Comparison of ENCODE assay signal across 30 mouse cellular contexts in genomic region chr9:103911347-103911746, GRCm38 (mm10).
A peak's percentile ranks its signal among the peaks of the same experiment; 100 is the strongest.
DNase-seq lines count a peak whose midpoint lies in the region; ATAC-seq and TF ChIP-seq lines count a peak whose summit lies in the region.
"Had no signal": no experiment of that assay in that cellular context is flagged by ENCODE, and none has a peak within 500 bp of the region (broad histone marks: within the 10 kb centered on the region; RNA-seq: fewer than 3 reads in every experiment).

No protein-coding gene starts in this region.

- TF ChIP-seq CTCF in midbrain, postnatal 0 days (IDR thresholded peaks at IDR 0.05) = no peak

- intact Hi-C loops in heart, postnatal 14 days (cut with DNase I) = no loop called here

- H3K27me3 ChIP-seq in forebrain, embryonic 14.5 days (replicated peaks; ENCODE audit: control insufficient read depth, insufficient read depth, low read length) = no peaks in the 10 kb centered on the region
- H3K27me3 ChIP-seq in forebrain, embryonic 11.5 days (ENCODE audit: control insufficient read depth, insufficient read depth, low read length) = no peaks in the 10 kb centered on the region
- no peaks in the 10 kb centered on the region for H3K27me3 ChIP-seq in midbrain, postnatal 0 days (ENCODE audit: insufficient read depth, low read length)
- no peaks in the 10 kb centered on the region for H3K27me3 ChIP-seq in midbrain, embryonic 15.5 days (replicated peaks)
- H3K27me3 ChIP-seq in kidney, embryonic 16.5 days (ENCODE audit: insufficient read depth, low read length) = no peaks in the 10 kb centered on the region
- H3K27me3 ChIP-seq: embryonic facial prominence, embryonic 12.5 days; forebrain, embryonic 12.5 days; hindbrain, embryonic 15.5 days; limb, embryonic 13.5 days; midbrain, embryonic 13.5 days; neural tube, embryonic 15.5 days; stomach, embryonic 15.5 days had no signal

- H3K27ac ChIP-seq in forebrain, embryonic 14.5 days (ENCODE audit: low read depth, low read length) = no peak overlapping the region
- no peak overlapping the region for H3K27ac ChIP-seq in forebrain, embryonic 11.5 days (ENCODE audit: low read depth, low read length)
- no peak overlapping the region for H3K27ac ChIP-seq in midbrain, postnatal 0 days (ENCODE audit: low read depth, low read length)
- no peak overlapping the region for H3K27ac ChIP-seq in midbrain, embryonic 15.5 days
- no peak overlapping the region for H3K27ac ChIP-seq in kidney, embryonic 16.5 days (ENCODE audit: low read length)
- H3K27ac ChIP-seq: embryonic facial prominence, embryonic 12.5 days; forebrain, embryonic 12.5 days; gastrocnemius, adult 2 months; hindbrain, embryonic 15.5 days; kidney, postnatal 0 days; limb, embryonic 13.5 days; macrophage; midbrain, embryonic 13.5 days; neural tube, embryonic 15.5 days; stomach, embryonic 15.5 days had no signal

- no peak overlapping the region for H3K4me2 ChIP-seq in forebrain, embryonic 14.5 days (ENCODE audit: low read length)
- H3K4me2 ChIP-seq in forebrain, embryonic 11.5 days (ENCODE audit: low read depth, low read length, severe bottlenecking) = no peak overlapping the region
- H3K4me2 ChIP-seq in midbrain, postnatal 0 days (ENCODE audit: low read depth, low read length, poor library complexity, severe bottlenecking) = no peak overlapping the region
- no peak overlapping the region for H3K4me2 ChIP-seq in midbrain, embryonic 15.5 days
- H3K4me2 ChIP-seq in kidney, embryonic 16.5 days (replicated peaks; ENCODE audit: low read depth, low read length) = no peak overlapping the region
- H3K4me2 ChIP-seq: embryonic facial prominence, embryonic 12.5 days; forebrain, embryonic 12.5 days; hindbrain, embryonic 15.5 days; limb, embryonic 13.5 days; liver, embryonic 11.5 days; midbrain, embryonic 13.5 days; neural tube, embryonic 15.5 days; stomach, embryonic 15.5 days had no signal

- no peak for ATAC-seq in forebrain, embryonic 14.5 days
- ATAC-seq in forebrain, embryonic 11.5 days (replicated peaks; ENCODE audit: low FRiP score) = no peak
- ATAC-seq in midbrain, postnatal 0 days (ENCODE audit: low FRiP score) = no peak
- ATAC-seq in midbrain, embryonic 15.5 days (replicated peaks) = no peak
- no peak for ATAC-seq in kidney, embryonic 16.5 days (ENCODE audit: low FRiP score, low TSS enrichment)
- ATAC-seq: lung, postnatal 0 days; midbrain, embryonic 13.5 days; Patski had no signal

- 54% methylated on average over 2 of the region's 2 CpGs for WGBS in forebrain, embryonic 14.5 days
- 87% methylated on average over 2 of the region's 2 CpGs for WGBS in forebrain, embryonic 11.5 days
- WGBS in midbrain, postnatal 0 days = 78% methylated on average over 2 of the region's 2 CpGs
- WGBS in midbrain, embryonic 15.5 days = 80% methylated on average over 2 of the region's 2 CpGs
- 82% methylated on average over 2 of the region's 2 CpGs for WGBS in kidney, embryonic 16.5 days

- no peaks in the 10 kb centered on the region for H3K4me1 ChIP-seq in forebrain, embryonic 14.5 days (ENCODE audit: control insufficient read depth, insufficient read depth, low read length)
- no peaks in the 10 kb centered on the region for H3K4me1 ChIP-seq in forebrain, embryonic 11.5 days (replicated peaks; ENCODE audit: control insufficient read depth, insufficient read depth, low read length)
- H3K4me1 ChIP-seq in midbrain, postnatal 0 days (ENCODE audit: insufficient read depth, low read length) = peaks cover 7% of the 10 kb centered on the region; the same call in 1 of the 2 replicates
- H3K4me1 ChIP-seq in midbrain, embryonic 15.5 days = no peaks in the 10 kb centered on the region
- H3K4me1 ChIP-seq in kidney, embryonic 16.5 days (ENCODE audit: insufficient read depth, low read length) = no peaks in the 10 kb centered on the region
- H3K4me1 ChIP-seq: embryonic facial prominence, embryonic 12.5 days; hindbrain, embryonic 15.5 days; neural tube, embryonic 15.5 days had no signal

- no peaks in the 10 kb centered on the region for H3K36me3 ChIP-seq in forebrain, embryonic 14.5 days (ENCODE audit: control insufficient read depth, insufficient read depth, low read length)
- H3K36me3 ChIP-seq in forebrain, embryonic 11.5 days (ENCODE audit: control insufficient read depth, insufficient read depth, low read length) = no peaks in the 10 kb centered on the region
- H3K36me3 ChIP-seq in midbrain, postnatal 0 days (ENCODE audit: insufficient read depth, low read length) = no peaks in the 10 kb centered on the region
- H3K36me3 ChIP-seq in midbrain, embryonic 15.5 days (replicated peaks) = no peaks in the 10 kb centered on the region
- H3K36me3 ChIP-seq in kidney, embryonic 16.5 days (ENCODE audit: insufficient read depth, low read length) = no peaks in the 10 kb centered on the region
- H3K36me3 ChIP-seq: embryonic facial prominence, embryonic 12.5 days; forebrain, embryonic 12.5 days; hindbrain, embryonic 15.5 days; limb, embryonic 13.5 days; midbrain, embryonic 13.5 days; neural tube, embryonic 15.5 days; stomach, embryonic 15.5 days had no signal

- peak; percentile 68 for DNase-seq in forebrain, embryonic 14.5 days (ENCODE audit: low spot score)
- no peak for DNase-seq in forebrain, embryonic 11.5 days (ENCODE audit: low spot score)
- DNase-seq in heart, adult 9 months (ENCODE audit: low spot score in 2 of 2) = peak; percentile 6 to 17
- no peak for DNase-seq in heart, postnatal 14 days
- DNase-seq in midbrain, postnatal 0 days (ENCODE audit: low spot score) = peak; percentile 22
- DNase-seq in adrenal gland, adult (ENCODE audit: inconsistent age in 2 of 2, low spot score in 1 of 2) = no peak
- DNase-seq: adrenal gland, postnatal 14 days; cerebellum, adult 11-12 months; cerebellum, adult 9-11 months; embryo, embryonic 11 days; gastrocnemius, adult 2 months; gastrocnemius, postnatal 36 days; kidney, adult 2 months; kidney, postnatal 4 days; retina, postnatal 1 day; right cerebral cortex, postnatal 14 days had no signal

- H3K9me3 ChIP-seq in forebrain, embryonic 14.5 days (replicated peaks; ENCODE audit: control insufficient read depth, low read length) = no peaks in the 10 kb centered on the region
- H3K9me3 ChIP-seq in forebrain, embryonic 11.5 days (ENCODE audit: control insufficient read depth, low read length) = no peaks in the 10 kb centered on the region
- H3K9me3 ChIP-seq in midbrain, postnatal 0 days (ENCODE audit: low read length) = no peaks in the 10 kb centered on the region; the same call in 1 of the 2 replicates
- no peaks in the 10 kb centered on the region for H3K9me3 ChIP-seq in midbrain, embryonic 15.5 days
- no peaks in the 10 kb centered on the region for H3K9me3 ChIP-seq in kidney, embryonic 16.5 days (ENCODE audit: low read length)
- H3K9me3 ChIP-seq: embryonic facial prominence, embryonic 12.5 days; forebrain, embryonic 12.5 days; hindbrain, embryonic 15.5 days; limb, embryonic 13.5 days; midbrain, embryonic 13.5 days; neural tube, embryonic 15.5 days; stomach, embryonic 15.5 days had no signal

- no peak overlapping the region for H3K4me3 ChIP-seq in forebrain, embryonic 14.5 days (ENCODE audit: low read depth, low read length)
- H3K4me3 ChIP-seq in forebrain, embryonic 11.5 days (ENCODE audit: low read depth, low read length) = no peak overlapping the region
- H3K4me3 ChIP-seq in midbrain, postnatal 0 days (ENCODE audit: low read depth, low read length) = no peak overlapping the region
- no peak overlapping the region for H3K4me3 ChIP-seq in midbrain, embryonic 15.5 days
- H3K4me3 ChIP-seq in kidney, embryonic 16.5 days (ENCODE audit: low read length) = no peak overlapping the region
- H3K4me3 ChIP-seq: embryonic facial prominence, embryonic 12.5 days; forebrain, embryonic 12.5 days; gastrocnemius, adult 2 months; hindbrain, embryonic 15.5 days; limb, embryonic 13.5 days; midbrain, embryonic 13.5 days; neural tube, embryonic 15.5 days; stomach, embryonic 15.5 days had no signal

- H3K9ac ChIP-seq in forebrain, embryonic 14.5 days (ENCODE audit: low read length) = no peak overlapping the region
- H3K9ac ChIP-seq in forebrain, embryonic 11.5 days (ENCODE audit: low read length) = no peak overlapping the region
- H3K9ac ChIP-seq in midbrain, postnatal 0 days (replicated peaks; ENCODE audit: low read length, poor library complexity, severe bottlenecking) = no peak overlapping the region
- H3K9ac ChIP-seq in midbrain, embryonic 15.5 days = no peak overlapping the region
- H3K9ac ChIP-seq in kidney, embryonic 16.5 days (replicated peaks; ENCODE audit: low read length) = no peak overlapping the region
- H3K9ac ChIP-seq: embryonic facial prominence, embryonic 12.5 days; forebrain, embryonic 12.5 days; hindbrain, embryonic 15.5 days; limb, embryonic 13.5 days; midbrain, embryonic 13.5 days; neural tube, embryonic 15.5 days; stomach, embryonic 15.5 days had no signal

Comparison
In these comparisons a context has a peak if more than half of its experiments do, and no peak if none do; other contexts are left out.
1. DNase-seq: peak in forebrain, embryonic 14.5 days (single experiment), heart, adult 9 months (2 of 2) and midbrain, postnatal 0 days (single experiment); none in forebrain, embryonic 11.5 days (single experiment), heart, postnatal 14 days (0 of 2) and adrenal gland, adult (0 of 2).